Mouse (Mus musculus): ENCODE measurements around the gene Spryd3. TPM values are rescaled to one million over a fixed set of nuclear protein-coding genes. Genes with fewer than 3 reads are reported as not detected.
"Not testable (repeated sequence)": the region's sequence is repeated elsewhere in the genome, so short reads cannot be mapped to it uniquely, and the experiment has no call there.

Gene Spryd3
- polyA plus RNA-seq, 1 experiment from 2014 or later, result 16.0 TPM

DNA sequence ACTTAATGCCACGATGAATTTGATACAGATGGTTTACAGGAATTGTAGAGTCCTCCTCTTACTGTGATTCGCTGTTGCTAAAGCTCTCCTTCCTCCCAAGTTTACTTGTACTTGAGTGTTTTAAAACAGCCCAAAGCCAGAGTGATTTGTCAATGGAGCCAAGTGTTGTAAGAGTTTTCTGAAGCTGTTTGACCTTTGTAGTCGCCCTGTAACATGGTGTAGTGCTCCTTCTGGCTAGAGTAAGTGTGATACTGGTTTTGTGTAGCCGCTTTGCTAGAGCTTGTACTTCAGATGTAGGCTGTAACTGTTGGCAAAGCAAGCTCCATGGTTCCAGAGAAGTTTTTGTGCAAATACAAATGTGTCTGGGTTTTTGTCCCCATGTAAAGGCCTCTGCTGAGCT, 43.8 kb downstream of the Spryd3 start:
- Histone ChIP-seq H3K9ac (no peak overlapping the region), H3K9me3 (replicated peaks) (no peaks in the 10 kb centered on the region), H3K4me2 (no peak overlapping the region), H3K4me3 (no peak overlapping the region), H3K27ac (no peak overlapping the region), H3K36me3 (peaks cover 95% of the 10 kb centered on the region), H3K27me3 (no peaks in the 10 kb centered on the region), H3K4me1 (replicated peaks) (peaks cover 2% of the 10 kb centered on the region; the same call in 1 of the 2 replicates)
- WGBS, result 90% methylated on average over 4 of the region's 4 CpGs
- no peak for ATAC-seq (replicated peaks; ENCODE audit: insufficient number of reproducible peaks, insufficient read depth, low FRiP score, low read depth)

DNA sequence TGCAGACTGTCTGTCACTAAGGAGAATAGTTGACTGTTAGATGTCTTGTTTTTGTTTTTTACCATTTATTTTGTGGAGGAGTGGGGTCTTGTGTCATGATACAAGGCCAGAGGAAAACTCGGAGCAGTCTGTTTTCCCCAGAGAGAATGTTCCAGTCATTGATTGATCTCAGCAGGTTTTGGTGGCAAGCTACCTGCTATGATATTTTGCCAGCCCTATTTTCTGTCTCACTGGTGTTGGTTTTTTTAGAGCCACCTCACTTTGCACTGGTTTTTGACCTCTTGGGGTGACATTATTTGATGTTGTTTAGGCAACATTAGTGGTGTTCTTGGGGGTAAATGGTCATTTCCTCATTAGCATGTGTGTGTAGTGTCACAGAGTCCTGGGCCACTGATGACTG, 44.3 kb downstream of the Spryd3 start:
- no peak for ATAC-seq (replicated peaks; ENCODE audit: insufficient number of reproducible peaks, insufficient read depth, low FRiP score, low read depth)
- 66% methylated on average over 1 of the region's 1 CpGs for WGBS
- H3K4me2 ChIP-seq, result no peak overlapping the region

DNA sequence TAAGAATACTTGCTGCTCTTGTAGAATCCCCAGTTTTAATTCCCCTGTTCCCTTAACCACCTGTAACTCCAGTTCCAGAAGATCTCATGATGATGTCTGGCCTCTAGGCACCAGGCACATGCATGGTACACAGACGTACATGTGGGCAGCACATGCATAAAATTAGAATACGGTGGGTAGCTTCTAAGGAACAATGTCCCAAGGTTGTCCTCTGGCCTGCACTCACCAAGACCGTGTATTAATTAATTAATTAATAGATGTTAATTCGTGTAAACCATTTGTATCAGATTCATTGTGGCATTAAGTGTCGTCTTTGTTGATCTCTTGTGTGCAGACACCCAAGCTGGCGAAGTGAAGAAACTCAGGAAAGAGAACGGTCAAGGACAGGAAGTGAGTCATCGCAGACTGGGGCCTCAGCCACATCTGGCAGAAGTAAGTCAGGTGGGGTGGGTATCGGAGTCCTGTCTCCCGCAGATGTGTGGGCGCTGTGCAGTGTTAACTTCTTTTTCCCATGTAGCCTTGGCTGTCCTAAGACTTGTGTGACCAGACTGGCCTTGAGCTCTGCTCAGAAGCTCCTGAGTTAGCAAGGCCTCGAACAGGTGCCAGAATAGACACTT, 44.9 kb downstream of the Spryd3 start:
- WGBS, result 72% methylated on average over 12 of the region's 12 CpGs
- Histone ChIP-seq H3K9ac (no peak overlapping the region), H3K36me3 (peaks cover 93% of the 10 kb centered on the region), H3K27ac (no peak overlapping the region), H3K9me3 (replicated peaks) (no peaks in the 10 kb centered on the region), H3K4me1 (replicated peaks) (no peaks in the 10 kb centered on the region), H3K4me3 (no peak overlapping the region), H3K4me2 (no peak overlapping the region), H3K27me3 (no peaks in the 10 kb centered on the region)
- ATAC-seq (replicated peaks; ENCODE audit: insufficient number of reproducible peaks, insufficient read depth, low FRiP score, low read depth), result no peak

More for the DNA sequence above, 44.3 kb downstream of the Spryd3 start:
- no peaks in the 10 kb centered on the region for H3K4me1 ChIP-seq (replicated peaks)
- no peaks in the 10 kb centered on the region for H3K27me3 ChIP-seq
- peaks cover 95% of the 10 kb centered on the region for H3K36me3 ChIP-seq
- H3K4me3 ChIP-seq, result no peak overlapping the region
- no peak overlapping the region for H3K9ac ChIP-seq
- no peak overlapping the region for H3K27ac ChIP-seq
- H3K9me3 ChIP-seq (replicated peaks), result no peaks in the 10 kb centered on the region

- no peak overlapping the region for H3K9ac ChIP-seq
- H3K36me3 ChIP-seq, result peaks cover 93% of the 10 kb centered on the region
- no peaks in the 10 kb centered on the region for H3K27me3 ChIP-seq
- H3K27ac ChIP-seq, result no peak overlapping the region
- no peaks in the 10 kb centered on the region for H3K9me3 ChIP-seq (replicated peaks)
- no peak overlapping the region for H3K4me3 ChIP-seq
- no peak for ATAC-seq (replicated peaks; ENCODE audit: insufficient number of reproducible peaks, insufficient read depth, low FRiP score, low read depth)
- WGBS, result 84% methylated on average over 12 of the region's 12 CpGs
- no peak overlapping the region for H3K4me2 ChIP-seq
- H3K4me1 ChIP-seq (replicated peaks), result no peaks in the 10 kb centered on the region
Observed at GRCm38 (mm10) chr15:102089914-102090585, 46.0 kb downstream of the Spryd3 start.

- ATAC-seq (replicated peaks; ENCODE audit: insufficient number of reproducible peaks, insufficient read depth, low FRiP score, low read depth), result no peak
- Histone ChIP-seq H3K27me3 (no peaks in the 10 kb centered on the region), H3K9ac (no peak overlapping the region), H3K4me3 (no peak overlapping the region), H3K4me1 (replicated peaks) (peaks cover 5% of the 10 kb centered on the region; the same call in 1 of the 2 replicates), H3K27ac (no peak overlapping the region), H3K9me3 (replicated peaks) (no peaks in the 10 kb centered on the region), H3K36me3 (peaks cover 59% of the 10 kb centered on the region), H3K4me2 (no peak overlapping the region)
- WGBS, result 79% methylated on average over 4 of the region's 4 CpGs
Observed at GRCm38 (mm10) chr15:102083028-102083427, 53.0 kb downstream of the Spryd3 start.

DNA sequence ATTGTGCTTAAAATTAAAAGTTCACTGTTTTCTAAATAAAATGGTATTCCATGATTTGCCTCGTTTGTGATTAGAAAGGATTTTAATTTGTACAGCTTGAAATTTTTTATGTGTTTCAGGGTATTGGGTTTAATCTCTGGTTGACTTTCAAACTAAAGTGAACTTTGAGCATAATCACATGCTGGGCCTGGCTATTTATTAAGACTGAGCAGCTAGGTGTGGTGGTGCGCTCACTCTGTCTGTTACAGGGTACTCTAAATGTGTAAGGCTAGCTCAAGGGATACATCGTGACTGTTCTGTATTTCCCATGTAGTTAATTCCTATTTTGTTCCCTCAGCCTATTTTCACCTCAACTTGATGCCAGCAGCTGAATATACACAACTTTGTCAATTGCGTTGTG, 53.9 kb downstream of the Spryd3 start:
- Histone ChIP-seq H3K4me2 (no peak overlapping the region), H3K9me3 (replicated peaks) (no peaks in the 10 kb centered on the region), H3K9ac (no peak overlapping the region), H3K27ac (no peak overlapping the region), H3K4me3 (no peak overlapping the region), H3K4me1 (replicated peaks) (peaks cover 5% of the 10 kb centered on the region; the same call in 1 of the 2 replicates), H3K27me3 (no peaks in the 10 kb centered on the region), H3K36me3 (peaks cover 50% of the 10 kb centered on the region)
- no peak for ATAC-seq (replicated peaks; ENCODE audit: insufficient number of reproducible peaks, insufficient read depth, low FRiP score, low read depth)
- 83% methylated on average over 4 of the region's 4 CpGs for WGBS

DNA sequence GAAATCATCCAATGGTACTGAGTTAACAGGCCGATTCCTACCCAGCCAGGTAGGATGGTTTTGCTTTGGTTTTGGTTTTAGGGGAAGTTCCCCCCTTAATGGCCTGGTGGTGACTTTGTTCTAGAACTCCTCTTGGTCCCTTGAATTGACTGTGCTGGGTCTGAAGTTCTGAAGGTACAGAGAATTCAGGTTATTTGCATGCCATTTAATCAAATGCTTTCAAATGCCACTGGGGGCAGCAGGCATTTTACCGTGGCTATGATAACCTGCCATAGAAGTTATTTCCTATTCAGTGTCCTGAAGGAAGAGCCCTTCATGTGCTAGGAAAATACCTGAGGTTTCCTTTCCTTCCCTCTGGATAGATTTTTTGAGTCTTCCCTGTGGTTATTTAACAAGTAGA, 55.6 kb downstream of the Spryd3 start:
- Histone ChIP-seq H3K4me2 (no peak overlapping the region), H3K36me3 (peaks cover 40% of the 10 kb centered on the region), H3K4me1 (replicated peaks) (peaks cover 13% of the 10 kb centered on the region), H3K9me3 (replicated peaks) (no peaks in the 10 kb centered on the region), H3K27ac (no peak overlapping the region), H3K27me3 (no peaks in the 10 kb centered on the region), H3K9ac (no peak overlapping the region), H3K4me3 (no peak overlapping the region)
- 54% methylated on average over 2 of the region's 2 CpGs for WGBS
- ATAC-seq (replicated peaks; ENCODE audit: insufficient number of reproducible peaks, insufficient read depth, low FRiP score, low read depth), result no peak

GRCm38 (mm10) chr15:102079924-102080323, 56.1 kb downstream of the Spryd3 start:
- not testable (repeated sequence) for H3K27me3 ChIP-seq; H3K9me3 ChIP-seq (replicated peaks); H3K9ac ChIP-seq; H3K4me2 ChIP-seq; ATAC-seq (replicated peaks; ENCODE audit: insufficient number of reproducible peaks, insufficient read depth, low FRiP score, low read depth); H3K27ac ChIP-seq; H3K4me3 ChIP-seq
- Histone ChIP-seq H3K36me3 (peaks cover 37% of the 10 kb centered on the region), H3K4me1 (replicated peaks) (peaks cover 18% of the 10 kb centered on the region)
- WGBS, result 75% methylated on average over 8 of the region's 8 CpGs

DNA sequence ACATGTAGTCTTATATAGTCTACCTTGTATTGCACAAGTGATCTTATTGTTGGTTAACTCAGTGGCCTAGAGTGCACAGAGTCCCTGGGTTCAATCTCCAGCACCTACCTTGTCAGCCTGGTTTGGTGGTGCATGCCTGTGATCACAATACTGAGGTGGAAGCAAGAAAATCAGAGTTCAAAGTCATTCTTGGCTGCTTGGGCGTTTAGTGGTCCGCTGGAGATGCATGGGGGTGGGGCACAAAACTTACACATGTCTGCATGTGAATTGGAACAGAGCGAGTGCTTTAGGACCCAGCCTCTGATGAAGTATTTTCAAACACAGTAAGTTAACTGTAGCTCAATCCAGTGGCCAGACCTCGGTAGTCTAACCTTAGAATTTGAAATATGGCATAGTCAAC, 56.8 kb downstream of the Spryd3 start:
- 68% methylated on average over 4 of the region's 4 CpGs for WGBS
- Histone ChIP-seq H3K9ac (no peak overlapping the region), H3K27me3 (no peaks in the 10 kb centered on the region), H3K36me3 (peaks cover 29% of the 10 kb centered on the region), H3K27ac (no peak overlapping the region), H3K9me3 (replicated peaks) (no peaks in the 10 kb centered on the region), H3K4me3 (no peak overlapping the region), H3K4me2 (no peak overlapping the region), H3K4me1 (replicated peaks) (peaks cover 22% of the 10 kb centered on the region)
- no peak for ATAC-seq (replicated peaks; ENCODE audit: insufficient number of reproducible peaks, insufficient read depth, low FRiP score, low read depth)

GRCm38 (mm10) chr15:102077111-102077677, 58.8 kb downstream of the Spryd3 start:
- Histone ChIP-seq H3K4me1 (replicated peaks) (peaks cover 26% of the 10 kb centered on the region), H3K9me3 (replicated peaks) (no peaks in the 10 kb centered on the region), H3K9ac (no peak overlapping the region), H3K4me3 (no peak overlapping the region), H3K4me2 (no peak overlapping the region), H3K27ac (no peak overlapping the region), H3K36me3 (peaks cover 10% of the 10 kb centered on the region; the same call in 1 of the 2 replicates), H3K27me3 (no peaks in the 10 kb centered on the region)
- ATAC-seq (replicated peaks; ENCODE audit: insufficient number of reproducible peaks, insufficient read depth, low FRiP score, low read depth), result no peak
- WGBS, result 86% methylated on average over 2 of the region's 2 CpGs

DNA sequence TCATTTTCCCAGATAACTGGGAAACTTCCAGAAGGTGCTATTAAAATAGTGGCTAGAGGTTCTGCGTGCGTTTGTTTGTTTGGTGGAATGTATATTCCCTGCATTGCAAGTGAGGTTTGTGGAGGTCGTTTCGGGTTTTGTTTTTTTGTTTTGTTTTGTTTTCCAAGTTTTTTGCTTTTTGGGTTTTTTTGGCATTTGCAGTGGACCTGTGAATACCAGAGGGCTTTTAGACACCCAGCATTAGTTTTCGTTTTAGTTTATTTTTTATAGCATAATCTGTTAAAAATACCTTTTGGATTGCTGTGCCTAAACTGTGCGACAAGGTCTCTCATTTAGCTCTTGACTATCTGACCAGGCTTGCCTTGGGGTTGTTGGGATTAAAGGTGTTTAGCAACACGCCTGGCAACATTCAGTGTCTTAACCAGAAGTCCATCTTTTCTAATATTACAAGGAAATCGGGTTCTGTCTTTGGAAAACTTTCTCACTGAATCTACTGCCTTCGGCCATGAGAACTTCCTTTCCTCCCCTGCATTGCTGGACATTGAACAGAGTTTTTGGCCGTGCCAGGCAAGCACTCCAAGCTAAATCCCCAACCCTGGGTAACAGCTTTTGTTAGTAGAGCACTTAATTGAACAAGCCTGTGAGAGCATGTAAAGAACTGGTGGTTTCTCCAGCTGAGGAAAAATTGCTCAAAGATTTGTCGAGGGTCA, 61.0 kb downstream of the Spryd3 start:
- no peaks in the 10 kb centered on the region for H3K27me3 ChIP-seq
- H3K4me1 ChIP-seq (replicated peaks), result peaks cover 21% of the 10 kb centered on the region
- 9% methylated on average over 11 of the region's 11 CpGs for WGBS
- ATAC-seq (replicated peaks; ENCODE audit: insufficient number of reproducible peaks, insufficient read depth, low FRiP score, low read depth), result no peak
- peak overlapping the region; percentile 94 for H3K4me3 ChIP-seq
- no peaks in the 10 kb centered on the region for H3K9me3 ChIP-seq (replicated peaks)
- peak overlapping the region; percentile 93 for H3K9ac ChIP-seq
- peak overlapping the region; percentile 88 for H3K4me2 ChIP-seq
- no peaks in the 10 kb centered on the region for H3K36me3 ChIP-seq
- peak overlapping the region; percentile 95; the same call in 1 of the 2 replicates for H3K27ac ChIP-seq
